Mouse (Mus musculus): Measurements from ENCODE around the gene Nudt16l1.

Nudt16l1 gene

DNA sequence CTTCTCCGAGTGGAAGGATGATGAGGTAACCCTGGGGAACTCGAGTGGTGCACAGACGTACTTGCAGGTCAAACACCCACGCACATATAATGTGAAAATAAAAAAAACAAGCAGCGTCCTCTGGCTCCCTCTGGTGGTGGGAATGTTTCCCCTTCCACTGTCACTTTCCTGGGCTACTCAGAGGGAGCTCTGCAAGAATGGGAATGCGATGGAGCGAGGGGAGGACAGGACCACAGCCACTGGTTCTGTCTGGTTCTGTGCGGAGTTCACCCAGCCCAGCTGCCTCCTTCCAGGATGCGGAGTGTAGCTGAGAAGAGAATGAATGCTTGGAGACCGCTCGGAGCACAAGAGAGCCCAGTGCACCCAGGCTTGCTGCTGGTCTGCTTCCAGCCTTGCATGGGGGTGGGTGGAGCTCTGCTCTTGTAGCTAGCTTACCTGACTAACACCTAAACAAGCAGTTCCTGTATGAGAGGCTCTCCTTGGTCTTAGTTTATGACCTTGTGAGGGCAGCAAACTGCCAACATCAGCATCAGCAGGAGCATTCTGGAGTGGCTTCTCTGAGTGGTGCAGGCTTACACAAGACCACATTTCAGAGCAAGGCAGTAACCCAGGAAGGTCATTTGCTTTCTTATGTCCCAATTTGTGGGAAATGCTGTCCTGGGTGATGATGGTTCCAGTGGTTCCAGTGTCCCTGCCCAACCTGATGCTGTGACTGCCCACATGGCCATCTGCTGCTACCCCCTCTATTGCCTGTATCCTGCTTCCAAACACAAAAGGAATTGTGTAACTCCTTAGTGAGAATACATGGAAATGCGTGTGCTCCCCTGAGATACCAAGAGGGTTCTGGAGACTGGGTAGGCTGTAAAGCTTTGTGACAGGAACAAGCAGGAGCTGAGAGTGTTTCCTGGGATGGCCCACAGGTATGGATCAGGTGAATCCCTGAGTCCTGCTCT, 24.5 kb upstream of the Nudt16l1 start:
- DNase-seq (ENCODE audit: low spot score in 2 of 2) = peak; percentile 84 to 86

DNA sequence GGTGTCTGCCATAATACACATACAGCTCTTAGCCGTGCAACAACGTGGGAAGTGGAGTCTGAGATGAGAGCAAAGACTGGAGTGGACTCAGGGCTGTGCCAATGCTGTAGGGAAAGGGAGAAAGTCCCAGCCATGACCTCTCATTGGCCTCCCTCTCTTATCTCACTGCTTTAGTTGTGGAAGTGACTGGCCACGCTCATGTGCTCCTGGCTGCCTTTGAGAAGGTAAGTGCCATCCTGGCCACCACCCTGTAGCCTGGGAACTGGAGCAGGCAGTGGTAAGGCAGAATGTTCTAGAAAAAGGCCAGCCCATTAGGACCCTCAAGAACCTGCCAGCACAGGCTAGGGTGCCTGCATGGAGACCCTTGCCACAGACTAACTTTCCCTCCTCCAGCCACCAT, 22.6 kb upstream of the Nudt16l1 start:
- no peak for DNase-seq (ENCODE audit: low spot score in 2 of 2)

DNA sequence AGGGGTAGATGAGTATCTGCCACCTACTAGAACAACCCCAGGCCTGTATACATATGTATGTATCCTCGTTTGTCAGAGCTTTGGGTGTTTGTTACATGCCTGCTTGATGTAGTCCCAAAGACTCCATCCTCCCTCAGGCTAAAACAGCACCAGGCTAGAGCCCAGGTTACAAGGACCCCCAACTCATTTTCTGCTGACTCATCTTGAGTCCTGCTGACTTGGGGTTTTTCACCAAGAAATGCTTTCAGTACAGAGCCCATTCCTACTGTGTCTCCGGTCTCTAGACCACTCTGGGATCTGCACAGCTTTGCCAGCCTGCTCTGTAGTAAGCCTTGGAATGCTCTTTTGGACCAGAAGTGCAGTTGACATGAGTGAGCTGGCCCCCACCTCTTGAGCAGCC, 22.0 kb upstream of the Nudt16l1 start:
- no peak for DNase-seq (ENCODE audit: low spot score in 2 of 2)

DNA sequence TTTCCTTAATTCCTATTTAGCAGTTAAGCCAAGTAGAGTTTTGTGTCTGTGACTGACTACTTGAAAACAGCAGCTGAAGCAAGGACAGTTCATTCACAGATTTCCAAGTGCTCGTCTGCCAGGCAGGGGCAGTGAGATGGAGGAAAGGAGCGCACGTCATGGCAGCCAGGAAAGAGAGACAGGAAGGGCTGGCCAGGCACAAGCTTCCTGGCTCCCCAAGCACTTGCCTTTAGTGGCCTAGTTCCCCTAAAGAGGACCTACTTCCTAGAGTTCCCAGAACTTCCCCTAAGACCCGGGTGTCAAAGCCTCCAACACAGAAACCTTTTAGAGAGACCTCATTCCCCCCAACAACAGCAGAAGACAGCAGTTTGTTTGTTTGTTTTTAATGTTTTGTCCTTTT, 18.0 kb upstream of the Nudt16l1 start:
- DNase-seq (ENCODE audit: low spot score in 2 of 2) = no peak

DNA sequence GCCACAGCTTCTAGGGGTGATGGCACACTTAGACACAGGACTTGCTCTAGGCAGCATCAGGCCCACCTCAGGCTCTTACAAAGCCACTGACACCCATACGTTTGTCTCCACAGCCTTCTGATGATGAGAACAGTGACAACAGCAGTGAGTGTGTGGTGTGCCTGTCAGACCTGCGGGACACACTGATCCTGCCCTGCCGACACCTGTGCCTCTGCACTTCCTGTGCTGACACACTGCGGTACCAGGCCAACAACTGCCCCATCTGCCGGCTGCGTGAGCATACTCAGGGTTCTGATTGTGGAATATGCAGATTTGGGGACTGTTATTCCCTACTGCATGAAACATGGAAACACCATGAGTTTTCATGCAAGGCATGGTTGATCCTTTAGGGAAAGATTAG, 16.1 kb upstream of the Nudt16l1 start:
- no peak for DNase-seq (ENCODE audit: low spot score in 2 of 2)

DNA sequence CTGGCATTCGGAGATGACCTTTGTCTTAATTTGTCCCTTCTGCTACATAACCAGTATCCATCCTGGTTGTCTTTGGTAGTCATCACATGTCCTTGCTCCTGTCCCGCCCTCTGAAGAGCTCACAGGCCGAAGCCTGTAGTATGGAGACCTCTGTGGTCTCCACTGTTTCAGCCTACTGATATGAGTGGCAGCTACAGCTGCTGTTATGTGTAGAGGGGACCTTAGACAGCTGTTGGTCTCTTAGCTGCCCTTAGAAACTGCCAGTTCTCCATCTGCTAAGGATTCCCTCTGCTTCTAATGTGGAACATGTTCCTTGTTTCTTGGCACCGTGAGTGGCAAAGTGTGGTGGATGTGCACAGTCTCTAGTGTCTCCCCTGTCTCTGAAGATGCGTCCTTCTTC, 14.6 kb upstream of the Nudt16l1 start:
- DNase-seq (ENCODE audit: low spot score in 2 of 2) = no peak

DNA sequence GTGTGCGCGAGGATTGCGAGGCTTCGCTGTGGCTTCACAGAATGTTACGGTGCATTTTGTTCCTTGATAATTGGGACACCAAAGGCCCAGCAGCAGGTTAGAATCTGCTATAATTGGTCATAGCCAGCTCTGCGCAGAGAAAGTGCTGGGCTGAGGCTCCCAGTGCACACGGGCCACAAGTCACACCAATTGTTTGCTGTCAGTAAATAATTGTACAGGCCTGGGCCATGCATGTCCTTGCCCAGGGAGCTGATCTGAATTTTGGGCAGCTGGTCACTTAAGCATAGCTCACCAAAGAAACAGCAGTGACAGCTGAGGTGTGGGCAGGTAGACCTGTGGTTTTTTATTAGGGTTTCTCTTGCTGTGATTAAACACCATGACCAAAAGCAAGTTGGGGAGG, 10.6 kb upstream of the Nudt16l1 start:
- DNase-seq (ENCODE audit: low spot score in 2 of 2) = no peak

DNA sequence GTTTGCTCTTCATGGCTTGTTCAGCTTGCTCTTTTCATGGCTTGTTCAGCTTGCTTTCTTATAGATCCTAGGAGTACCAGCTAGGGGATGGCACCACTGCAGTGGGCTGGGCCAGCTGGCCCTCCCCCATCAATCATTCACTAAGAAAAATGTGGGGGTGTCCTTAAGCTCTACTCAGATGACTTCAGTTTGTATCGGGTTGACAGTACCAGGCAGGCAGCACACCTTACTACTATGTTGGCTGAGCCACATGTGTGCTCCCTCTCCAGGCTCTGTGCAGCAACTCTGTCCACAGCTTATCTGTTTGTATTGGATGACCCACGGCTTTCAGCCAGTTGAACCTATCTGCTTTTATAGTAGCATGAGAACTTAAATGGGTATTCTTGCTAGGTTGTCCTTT, 10.1 kb upstream of the Nudt16l1 start:
- DNase-seq (ENCODE audit: low spot score in 2 of 2) = no peak

DNA sequence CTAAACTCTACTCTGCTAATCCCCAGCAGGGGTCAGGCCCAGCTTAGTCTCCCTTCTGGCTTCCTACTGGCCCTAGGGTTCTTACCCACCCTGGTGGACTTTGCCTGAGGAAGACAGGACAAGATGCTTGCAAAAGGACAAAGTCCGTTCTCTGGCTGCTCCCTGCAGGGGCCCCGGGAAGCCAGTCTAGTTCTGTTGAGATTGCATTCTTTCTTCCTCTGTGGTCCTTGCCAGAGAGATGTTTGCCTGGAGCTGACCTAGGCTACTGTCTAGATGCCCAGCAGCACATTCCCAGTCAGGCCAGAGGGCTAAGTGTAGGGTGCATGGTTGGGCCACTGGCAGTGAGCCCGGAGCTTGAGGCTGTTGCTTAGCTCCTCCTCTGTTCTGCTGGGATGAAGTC, 6.1 kb upstream of the Nudt16l1 start:
- peak; percentile 64 to 67 for DNase-seq (ENCODE audit: low spot score in 2 of 2)

DNA sequence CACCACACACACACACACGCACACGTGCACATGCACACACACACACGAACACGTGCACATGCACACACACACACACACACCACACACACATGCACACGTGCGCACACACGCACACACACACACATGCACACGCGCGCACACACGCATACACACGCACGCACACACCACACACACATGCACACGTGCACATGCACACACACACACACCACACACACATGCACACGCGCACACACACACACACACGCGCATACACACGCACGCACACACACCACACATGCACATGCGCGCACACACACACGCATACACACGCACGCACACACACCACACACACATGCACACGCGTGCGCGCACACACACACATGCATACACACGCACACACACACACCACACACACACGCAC, 3.1 kb upstream of the Nudt16l1 start:
- no peak for DNase-seq (ENCODE audit: low spot score in 2 of 2)

DNA sequence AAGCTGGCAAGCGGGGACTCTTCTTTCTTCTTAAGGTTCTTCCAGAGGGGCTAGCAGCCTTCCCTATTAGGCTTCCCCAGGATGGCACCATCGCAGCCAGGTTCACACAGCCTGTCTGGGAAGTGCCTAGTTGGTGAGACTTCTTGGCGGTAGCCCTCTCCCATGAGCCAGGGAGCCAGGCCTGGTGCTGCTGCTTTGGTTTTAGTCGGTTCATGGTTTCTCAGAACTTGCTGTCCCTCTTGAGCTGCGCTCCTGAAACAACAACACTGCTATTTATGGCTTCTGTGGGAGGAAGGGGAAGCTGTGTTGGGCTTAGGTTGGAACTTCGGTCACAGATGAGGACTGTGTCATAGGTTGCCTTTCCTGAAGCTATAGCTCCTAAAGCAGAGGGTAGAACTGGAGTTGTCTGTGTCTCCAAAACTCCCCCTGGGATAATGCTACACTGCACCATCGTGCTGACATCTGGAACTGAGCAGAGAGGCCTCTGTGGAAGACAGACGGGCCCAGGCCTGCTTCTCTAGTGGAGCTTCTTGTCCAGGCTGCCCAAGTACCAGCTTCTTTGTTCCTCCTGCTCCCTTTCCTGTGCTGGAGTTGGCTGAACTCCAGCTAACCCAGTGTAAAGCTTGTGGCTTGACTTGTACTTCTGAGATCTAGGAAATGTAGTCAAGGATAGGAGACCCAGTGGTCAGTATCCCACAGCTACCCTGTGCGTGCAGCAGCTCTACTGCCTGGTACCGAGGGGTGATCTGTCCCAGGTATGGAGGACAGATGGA, 2.4 kb upstream of the Nudt16l1 start:
- DNase-seq (ENCODE audit: low spot score in 2 of 2) = peak in 1 of 2 experiments; percentile 57

DNA sequence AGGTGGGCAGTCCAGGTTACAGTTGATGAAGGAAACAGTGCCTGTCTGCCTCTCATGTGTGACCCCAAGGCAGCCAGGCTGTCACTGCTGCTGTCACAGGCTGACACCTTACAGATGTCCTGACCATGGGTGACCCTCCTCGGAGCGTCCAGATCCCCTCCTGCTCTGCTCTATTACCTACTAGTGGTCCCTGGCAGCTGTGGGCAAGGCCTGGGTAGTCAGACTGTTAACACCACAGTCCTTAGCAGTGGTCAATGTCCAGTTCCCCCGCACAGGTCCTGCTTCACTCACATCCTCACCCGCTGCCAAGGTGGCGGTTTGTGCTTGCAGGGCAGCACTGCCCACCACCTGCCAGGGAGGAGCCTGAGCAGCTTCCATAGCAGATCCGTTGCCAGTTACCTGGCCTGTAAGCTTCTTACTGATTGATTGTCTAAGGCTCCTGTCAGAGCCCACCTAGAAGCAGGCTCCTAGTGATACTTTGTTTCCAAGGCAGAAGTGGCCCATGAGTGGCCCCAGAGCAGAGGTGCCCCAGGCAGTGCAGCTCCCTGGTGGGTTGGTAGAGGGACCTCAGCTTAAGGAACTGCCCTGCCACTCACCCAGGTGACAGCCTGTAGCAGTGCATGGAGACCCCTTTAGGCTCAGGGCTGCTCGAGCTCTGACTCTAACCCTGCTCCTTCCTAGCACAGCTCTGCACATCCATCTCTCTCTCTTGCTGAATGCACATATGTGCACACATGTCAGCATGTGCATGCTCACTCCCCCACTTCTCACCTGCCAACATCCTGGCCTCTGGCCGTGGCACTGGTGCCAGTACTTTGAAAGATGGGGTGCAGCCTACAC, 990 bp upstream of the Nudt16l1 start:
- no peak for DNase-seq (ENCODE audit: low spot score in 2 of 2)

DNA sequence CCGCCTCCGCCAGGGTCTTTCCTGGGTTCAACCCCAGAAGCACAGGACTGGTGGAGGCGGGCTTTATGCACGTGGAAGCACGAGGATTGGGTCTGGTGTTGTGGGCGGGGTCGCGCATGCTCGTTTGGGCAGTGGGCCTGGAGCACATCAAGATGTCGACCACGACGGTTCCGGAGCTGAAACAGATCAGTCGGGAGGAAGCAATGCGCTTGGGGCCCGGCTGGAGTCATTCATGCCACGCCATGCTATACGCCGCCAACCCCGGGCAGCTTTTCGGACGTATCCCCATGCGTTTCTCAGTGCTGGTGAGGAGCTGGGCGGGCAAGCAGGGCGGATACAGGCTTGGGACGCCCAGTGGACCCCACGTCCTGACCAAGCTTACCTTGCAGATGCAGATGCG, 428 bp downstream of the Nudt16l1 start:
- peak; percentile 98 for DNase-seq (ENCODE audit: low spot score in 2 of 2)

DNA sequence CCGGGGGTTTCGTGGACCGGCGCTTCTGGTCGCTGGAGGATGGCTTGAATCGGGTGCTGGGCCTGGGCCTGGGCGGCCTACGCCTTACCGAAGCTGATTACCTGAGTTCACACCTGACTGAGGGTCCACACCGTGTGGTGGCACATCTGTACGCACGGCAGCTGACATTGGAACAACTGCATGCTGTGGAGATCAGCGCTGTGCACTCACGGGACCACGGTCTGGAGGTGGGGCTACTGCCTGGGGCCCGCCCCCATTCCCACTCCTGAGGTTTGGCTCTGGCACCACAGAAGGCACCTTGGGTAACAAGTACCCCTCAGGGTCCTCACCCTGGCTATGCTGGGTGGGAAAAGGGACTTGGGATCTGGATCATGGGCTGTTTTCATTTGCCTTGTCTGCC, 851 bp downstream of the Nudt16l1 start:
- DNase-seq (ENCODE audit: low spot score in 2 of 2) = peak; percentile 69 to 76

DNA sequence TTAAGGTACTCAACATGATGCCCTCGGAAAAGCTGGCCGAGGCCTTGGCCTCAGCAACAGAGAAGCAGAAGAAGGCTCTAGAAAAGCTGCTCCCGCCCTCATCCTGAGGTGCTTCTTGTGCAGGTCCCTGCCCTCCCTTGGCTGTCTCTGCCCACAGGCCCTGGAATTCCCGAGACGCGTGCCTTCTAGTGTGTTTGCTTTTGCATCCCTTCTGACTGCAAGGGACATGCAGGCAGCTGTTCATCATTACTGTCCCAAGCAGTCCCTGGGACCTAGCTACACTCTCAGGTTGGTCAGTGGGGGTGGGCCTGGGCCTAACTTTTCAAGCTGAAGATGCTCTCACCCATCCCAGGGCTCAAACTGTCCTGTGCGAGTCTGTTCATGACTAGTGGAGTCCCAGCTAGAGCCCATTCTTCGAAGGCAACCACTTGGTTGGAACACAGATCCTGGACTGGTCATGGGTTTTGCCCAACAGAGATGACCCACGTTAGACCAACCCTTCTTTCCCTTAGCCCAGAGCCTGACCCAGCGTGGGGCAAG, 1.8 kb downstream of the Nudt16l1 start:
- DNase-seq (ENCODE audit: low spot score in 2 of 2) = no peak

DNA sequence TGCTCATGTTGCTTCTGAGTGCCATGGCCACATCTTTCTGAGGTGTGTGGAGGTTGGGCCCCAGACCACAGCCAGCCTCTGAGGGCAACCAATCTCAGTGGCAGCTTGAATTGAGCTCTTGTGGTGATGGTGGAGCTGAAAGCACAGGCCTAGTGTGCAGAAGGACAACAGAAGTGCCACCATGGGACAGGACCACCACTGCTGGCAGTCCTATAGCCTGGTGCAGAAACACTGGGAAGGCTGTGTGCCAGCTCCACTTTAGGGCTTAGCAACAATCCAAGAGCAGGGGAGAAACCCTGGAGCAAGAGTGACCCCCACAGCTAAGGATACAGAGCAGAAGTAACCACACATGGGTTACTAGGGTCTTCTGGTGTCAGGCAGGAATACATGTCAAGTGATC, 2.5 kb downstream of the Nudt16l1 start:
- DNase-seq (ENCODE audit: low spot score in 2 of 2) = no peak

DNA sequence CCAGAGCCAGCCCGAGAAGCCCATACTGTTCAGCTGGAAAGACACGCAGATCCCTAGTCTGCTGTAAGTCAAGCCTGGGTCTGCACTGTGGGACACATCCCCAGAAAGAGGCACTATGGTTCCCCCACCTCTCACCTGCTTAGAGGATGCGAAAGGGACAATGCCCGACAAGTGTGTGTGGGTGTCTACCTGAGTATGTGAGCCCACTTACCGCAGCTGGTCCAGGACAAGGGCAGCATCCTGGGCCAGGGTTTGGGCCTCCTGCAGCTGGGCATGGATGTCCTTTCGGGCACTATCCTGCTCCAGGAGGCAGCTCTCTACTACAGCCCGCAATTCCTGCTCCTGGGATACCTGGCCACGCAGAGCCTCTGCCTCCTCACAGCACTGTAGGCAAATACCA, 4.3 kb downstream of the Nudt16l1 start:
- DNase-seq (ENCODE audit: low spot score in 2 of 2) = no peak

DNA sequence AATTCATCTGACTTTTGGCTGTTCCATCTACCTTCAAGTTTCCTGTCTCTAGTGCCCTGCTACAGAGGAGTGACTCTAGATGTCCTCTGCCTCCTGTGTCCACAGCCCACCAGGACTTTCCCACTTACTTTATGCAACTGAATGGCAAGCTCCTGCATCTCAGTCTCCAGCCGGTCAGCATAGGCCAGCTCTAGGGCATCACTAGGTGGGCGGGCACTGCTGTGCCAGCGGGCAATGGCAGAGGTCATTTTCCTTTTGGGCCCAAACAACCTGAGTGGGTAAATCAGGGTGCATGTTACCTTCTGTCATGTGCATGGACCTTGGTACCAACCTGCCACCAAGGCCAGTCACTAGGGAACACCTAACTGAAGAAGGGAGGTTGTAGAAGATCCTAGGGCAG, 4.9 kb downstream of the Nudt16l1 start:
- DNase-seq (ENCODE audit: low spot score in 2 of 2) = no peak

DNA sequence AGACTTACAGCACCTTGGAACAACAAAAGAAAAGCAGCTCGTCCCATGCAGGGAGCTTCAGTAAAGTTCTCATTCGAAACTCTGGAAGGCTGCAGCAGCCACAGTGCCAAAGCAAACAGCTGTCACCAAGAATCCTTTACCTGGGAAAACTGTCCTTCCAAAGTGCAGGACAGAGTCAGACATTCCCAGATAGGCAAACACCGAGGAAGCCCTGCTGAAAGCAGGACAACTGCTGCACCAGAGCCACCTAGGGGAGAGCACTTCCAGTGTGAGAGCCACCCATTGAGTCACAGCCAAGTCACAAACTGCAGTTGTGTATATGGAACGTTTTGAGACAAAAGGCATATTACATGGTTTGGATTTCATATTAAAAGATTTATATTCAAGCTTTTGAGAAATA, 6.9 kb downstream of the Nudt16l1 start:
- DNase-seq (ENCODE audit: low spot score in 2 of 2) = no peak

DNA sequence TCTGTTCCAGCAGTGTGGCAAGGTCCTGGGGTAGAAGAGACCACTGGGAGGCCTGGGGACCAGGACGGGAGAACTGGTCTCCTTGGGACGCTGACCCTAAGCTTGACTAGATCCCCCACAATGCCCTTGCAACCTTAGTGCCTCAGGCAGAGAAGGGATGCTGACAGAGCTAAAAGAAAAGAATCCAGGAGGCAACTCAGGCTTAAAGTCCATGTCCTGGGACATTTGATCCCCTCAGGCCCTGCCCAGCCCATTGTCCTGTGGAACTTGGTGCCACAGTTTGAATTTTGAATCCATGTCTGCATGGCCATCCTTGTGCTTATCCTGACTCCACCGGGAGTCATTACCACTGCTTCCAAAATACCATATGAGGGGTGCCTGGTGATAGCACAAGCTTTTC, 7.6 kb downstream of the Nudt16l1 start:
- DNase-seq (ENCODE audit: low spot score in 2 of 2) = no peak

DNA sequence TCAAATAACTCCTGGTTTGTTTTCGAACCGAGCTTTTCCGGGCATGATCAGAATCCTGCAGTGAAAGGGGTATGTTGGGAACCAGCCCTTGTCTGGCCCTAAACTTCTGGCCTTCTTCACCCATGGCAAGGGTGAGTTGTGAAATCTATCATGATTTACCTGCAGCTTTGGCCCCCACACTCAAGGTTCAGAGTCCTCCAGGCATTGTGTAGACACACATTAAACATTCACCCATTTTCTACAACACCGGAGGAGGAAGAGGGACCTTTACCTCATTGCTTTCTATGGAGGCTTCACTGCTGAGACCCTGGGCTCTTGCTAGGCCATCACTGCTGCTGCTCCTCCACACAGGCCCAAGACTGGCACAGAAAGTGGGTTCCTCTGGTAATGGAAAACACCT, 8.8 kb downstream of the Nudt16l1 start:
- no peak for DNase-seq (ENCODE audit: low spot score in 2 of 2)

DNA sequence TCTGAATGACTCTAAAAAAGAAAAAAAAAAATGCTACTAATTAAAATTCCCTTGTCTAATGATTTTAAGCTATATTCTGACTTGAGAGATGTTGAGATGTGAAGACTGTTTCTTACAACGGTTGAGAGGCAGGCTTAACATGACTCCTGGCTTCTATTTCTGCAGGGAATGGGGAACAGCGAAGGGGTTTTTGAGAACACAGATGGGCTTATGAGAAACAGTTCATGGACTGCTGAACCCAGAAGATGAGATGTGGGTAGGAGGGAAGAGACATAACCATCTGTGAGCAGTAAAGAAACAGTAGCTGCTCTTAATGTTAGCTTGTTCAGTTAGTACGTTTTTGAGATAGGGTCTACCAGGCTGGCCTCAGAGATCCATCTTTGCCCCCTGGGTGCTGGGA, 18.0 kb downstream of the Nudt16l1 start:
- no peak for DNase-seq (ENCODE audit: low spot score in 2 of 2)

Data from right cerebral cortex, postnatal 10 days (tissue).